Mouse (Mus musculus): ENCODE results near the gene Arhgap10. TPM values are rescaled to one million over a fixed set of nuclear protein-coding genes. Genes with fewer than 3 reads are reported as not detected.

The Arhgap10 gene
- 10 to 100 TPM; 17.3 to 20.9 TPM for total RNA-seq (2023)

DNA sequence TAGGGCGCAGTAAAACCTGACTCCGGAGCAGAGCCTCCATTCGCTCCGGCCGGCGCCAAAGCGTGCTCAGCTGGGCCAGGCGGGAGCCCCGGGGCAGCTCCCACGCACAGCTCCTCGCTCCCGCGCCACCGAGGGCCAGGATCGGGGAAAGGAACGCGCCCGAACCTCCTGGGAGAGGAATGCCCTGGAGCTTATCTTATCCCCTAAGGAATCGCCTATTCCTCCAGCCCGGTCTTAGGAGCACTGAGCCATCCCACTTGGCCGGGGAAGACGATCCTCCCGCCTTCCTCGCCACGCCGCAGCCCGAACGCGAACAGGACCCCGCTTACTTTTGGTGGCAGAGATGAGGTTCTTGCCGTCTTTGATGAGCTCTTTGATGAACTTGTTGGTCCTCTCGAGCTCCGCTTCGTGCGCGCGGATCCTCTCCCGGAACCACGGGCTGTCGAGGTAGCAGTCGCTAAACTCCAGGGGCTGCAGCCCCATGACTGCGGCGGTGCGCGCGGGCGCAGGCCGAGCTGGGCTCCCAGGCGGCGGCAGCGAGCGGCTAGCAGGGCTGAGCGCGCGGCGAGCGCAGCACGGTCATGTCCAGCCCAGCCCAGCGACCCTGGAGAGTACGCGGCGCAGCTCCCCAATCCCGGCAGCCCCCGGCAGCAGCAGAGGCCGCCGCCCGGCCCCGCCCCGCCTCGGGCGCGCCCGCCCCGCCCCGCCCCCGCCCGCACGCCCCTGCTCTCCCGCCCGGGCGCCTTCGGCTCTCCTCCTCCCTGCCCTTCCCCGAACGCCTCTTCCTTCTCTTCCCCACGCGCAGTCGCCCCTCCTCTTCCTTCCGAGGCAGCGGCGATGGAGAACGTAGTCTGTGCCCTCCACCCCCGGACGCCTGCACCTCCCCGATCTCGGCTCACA, at the start of gene Arhgap10:
Gene Arhgap10 (minus strand): TSS at position 653 of the 900 bp plus-strand sequence.

DNA sequence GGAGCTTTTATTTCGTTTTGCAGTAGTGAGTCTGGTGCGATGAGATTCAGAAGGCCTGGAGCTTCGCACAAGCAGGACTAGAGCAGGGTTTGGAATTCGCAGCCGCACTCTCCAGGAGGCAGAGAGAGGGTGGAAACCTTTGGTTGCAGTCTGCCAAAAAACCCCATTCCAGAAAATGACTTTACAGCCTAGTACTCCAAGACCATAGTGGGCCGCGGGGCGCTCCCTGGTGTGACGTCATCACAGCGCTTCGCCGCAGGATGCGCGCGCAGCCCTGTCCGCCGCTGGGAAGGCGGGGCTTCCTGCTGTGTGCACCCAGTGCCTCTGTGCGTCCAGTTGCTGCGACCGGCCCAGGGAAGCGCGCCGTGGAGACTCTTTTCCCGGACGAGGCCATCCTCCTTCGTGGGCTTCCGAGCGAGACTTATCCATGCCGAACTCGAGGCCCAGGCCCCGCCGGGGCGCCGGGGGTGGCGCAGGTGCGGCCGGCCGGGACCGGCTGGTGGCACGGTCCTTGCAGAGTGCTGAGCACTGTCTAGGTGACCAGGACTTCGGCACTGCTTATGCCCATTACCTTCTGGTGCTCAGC, 31.5 kb upstream of the Arhgap10 start, which contains the start of gene Prmt9:
Gene Prmt9 (plus strand): TSS at position 277 of the 586 bp plus-strand sequence.

Other genes starting within 250 kb of the Arhgap10 start
- gene Prmt9, start 31.4 kb upstream of the Arhgap10 start, total RNA-seq (2023) = 10 to 100 TPM; 24.4 to 26.2 TPM
- 10 to 100 TPM; 24.4 to 29.3 TPM for gene Tmem184c, start 92.7 kb upstream of the Arhgap10 start, total RNA-seq (2023)
- not detected for gene Ednra, start 206.5 kb upstream of the Arhgap10 start, total RNA-seq (2023)

Data from T-cell, adult 66 days (primary cell).